Mouse (Mus musculus): ENCODE data around the gene Gm49318.

Gene Gm49318

GRCm38 (mm10) chr9:22069881-22070553 lies 1.0 kb downstream of the Gm49318 start:
- DNase-seq (ENCODE audit: low read depth, low spot score) = no peak

GRCm38 (mm10) chr9:22067195-22067594 lies 3.9 kb downstream of the Gm49318 start:
- DNase-seq (ENCODE audit: low read depth, low spot score) = no peak

- DNase-seq (ENCODE audit: low read depth, low spot score) = peak; percentile 53
These were observed 4.6 kb downstream of the Gm49318 start for GRCm38 (mm10) chr9:22066433-22066832.

GRCm38 (mm10) chr9:22065642-22066041 lies 5.4 kb downstream of the Gm49318 start:
- DNase-seq (ENCODE audit: low read depth, low spot score) = no peak

- no peak for DNase-seq (ENCODE audit: low read depth, low spot score)
These were observed 6.7 kb downstream of the Gm49318 start for GRCm38 (mm10) chr9:22064341-22064740.

- DNase-seq (ENCODE audit: low read depth, low spot score) = no peak
These were observed 9.7 kb downstream of the Gm49318 start for GRCm38 (mm10) chr9:22061339-22061738.

- no peak for DNase-seq (ENCODE audit: low read depth, low spot score)
These were observed 13.0 kb downstream of the Gm49318 start for GRCm38 (mm10) chr9:22058011-22058424.

- DNase-seq (ENCODE audit: low read depth, low spot score) = no peak
These were observed 14.0 kb downstream of the Gm49318 start for GRCm38 (mm10) chr9:22057031-22057517.

- DNase-seq (ENCODE audit: low read depth, low spot score) = no peak
These were observed 14.7 kb downstream of the Gm49318 start for GRCm38 (mm10) chr9:22056303-22056910.

- DNase-seq (ENCODE audit: low read depth, low spot score) = no peak
These were observed 15.3 kb downstream of the Gm49318 start for GRCm38 (mm10) chr9:22055713-22056112.

GRCm38 (mm10) chr9:22054411-22055076 lies 16.5 kb downstream of the Gm49318 start:
- peak; percentile 96 for DNase-seq (ENCODE audit: low read depth, low spot score)

- DNase-seq (ENCODE audit: low read depth, low spot score) = peak; percentile 47
These were observed 17.4 kb downstream of the Gm49318 start for GRCm38 (mm10) chr9:22053657-22054056.

GRCm38 (mm10) chr9:22051958-22052254 lies 19.2 kb downstream of the Gm49318 start, which contains the start of gene Elavl3:
TSS of gene Elavl3 (minus strand) at chr9:22052023.
- peak; percentile 72 for DNase-seq (ENCODE audit: low read depth, low spot score)

- DNase-seq (ENCODE audit: low read depth, low spot score) = no peak
These were observed 19.7 kb downstream of the Gm49318 start for GRCm38 (mm10) chr9:22051161-22051957.

GRCm38 (mm10) chr9:22050351-22050889 lies 20.6 kb downstream of the Gm49318 start:
- peak; percentile 89 for DNase-seq (ENCODE audit: low read depth, low spot score)

- DNase-seq (ENCODE audit: low read depth, low spot score) = no peak
These were observed 21.3 kb downstream of the Gm49318 start for GRCm38 (mm10) chr9:22049721-22050270.

GRCm38 (mm10) chr9:22049315-22049714 lies 21.7 kb downstream of the Gm49318 start:
- DNase-seq (ENCODE audit: low read depth, low spot score) = no peak

GRCm38 (mm10) chr9:22047329-22047728 lies 23.7 kb downstream of the Gm49318 start:
- no peak for DNase-seq (ENCODE audit: low read depth, low spot score)

- DNase-seq (ENCODE audit: low read depth, low spot score) = peak; percentile 65
These were observed 29.2 kb downstream of the Gm49318 start for GRCm38 (mm10) chr9:22041832-22042231.

GRCm38 (mm10) chr9:22037826-22038225 lies 33.2 kb downstream of the Gm49318 start:
- no peak for DNase-seq (ENCODE audit: low read depth, low spot score)

GRCm38 (mm10) chr9:22035300-22036044 lies 35.6 kb downstream of the Gm49318 start:
- DNase-seq (ENCODE audit: low read depth, low spot score) = no peak
